Mouse (Mus musculus): ENCODE measurements at regions not wholly inside any gene's neighbourhood (a gene's known extent, or its start where the extent isn't known, plus 50 kb on each side); places are given as distances from the start of the nearest gene placed in this dataset.

DNA sequence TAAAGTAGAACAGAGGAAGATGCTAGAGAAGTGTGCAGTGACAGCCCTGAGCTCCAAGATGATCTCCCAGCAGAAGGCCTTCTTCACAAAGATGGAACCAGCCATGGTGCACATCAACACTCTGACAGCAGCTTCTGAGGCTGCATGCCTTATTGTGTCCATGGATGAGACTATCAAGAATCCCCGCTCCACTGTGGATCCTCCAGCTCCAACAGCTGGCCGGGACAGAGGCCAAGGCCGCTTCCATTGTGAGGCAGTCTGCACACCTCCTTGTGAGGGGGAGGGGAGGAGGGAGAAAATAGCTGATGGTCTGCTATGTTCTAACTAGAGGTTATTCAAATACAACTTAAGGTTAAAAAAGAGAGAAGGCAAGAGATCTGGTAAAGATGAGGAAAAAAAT is 231.4 kb upstream of the Rack1 start:
- TF ChIP-seq CTCF (IDR thresholded peaks at IDR 0.05; ENCODE audit: control insufficient read depth, insufficient read depth, low read length) = no peak
- no peak for TF ChIP-seq POLR2A (IDR thresholded peaks at IDR 0.05; ENCODE audit: borderline replicate concordance, control insufficient read depth, low read depth, low read length)
